Mouse (Mus musculus) retina, postnatal 7 days (tissue): ENCODE measurements around the gene Fam198a.
"Not testable (repeated sequence)": the region's sequence is repeated elsewhere in the genome, so short reads cannot be mapped to it uniquely, and the experiment has no call there.

Source experiments
- DNase-seq: peaks from one replicate; pipeline ENCODE4 v3.0.0-alpha.2; 2012; ENCODE audit warnings: low read depth, low spot score

Gene Fam198a

DNA sequence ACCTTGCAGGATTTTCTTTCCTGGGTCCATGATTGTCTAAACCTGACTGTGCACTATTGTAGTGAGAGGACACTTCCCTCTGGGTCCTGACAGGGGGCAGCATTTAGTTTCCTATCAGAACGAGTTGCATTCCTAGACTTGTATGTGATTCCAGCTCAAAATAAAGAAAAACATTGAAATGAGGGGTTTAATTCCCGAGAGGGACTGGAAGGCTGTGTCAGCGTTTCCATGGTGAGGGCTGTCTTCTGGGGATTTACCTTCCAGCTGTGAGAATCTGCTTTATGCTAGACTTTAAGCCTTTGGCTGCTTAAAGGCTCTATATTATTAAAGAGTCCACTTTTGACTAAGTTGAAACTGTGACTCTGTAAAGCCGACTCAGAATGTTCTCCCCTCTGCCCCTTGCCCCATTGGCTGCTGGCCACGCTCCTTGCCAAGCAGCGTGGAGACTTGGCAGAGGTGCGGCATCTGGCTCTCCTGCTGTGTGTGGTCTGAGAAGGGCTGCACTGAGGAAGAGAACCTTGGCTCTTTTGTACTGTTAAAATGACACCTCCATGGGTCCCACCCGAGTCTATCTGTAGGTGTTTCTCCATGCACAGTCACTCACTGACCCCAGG, 68.1 kb downstream of the Fam198a start:
- peak; percentile 70 for DNase-seq

DNA sequence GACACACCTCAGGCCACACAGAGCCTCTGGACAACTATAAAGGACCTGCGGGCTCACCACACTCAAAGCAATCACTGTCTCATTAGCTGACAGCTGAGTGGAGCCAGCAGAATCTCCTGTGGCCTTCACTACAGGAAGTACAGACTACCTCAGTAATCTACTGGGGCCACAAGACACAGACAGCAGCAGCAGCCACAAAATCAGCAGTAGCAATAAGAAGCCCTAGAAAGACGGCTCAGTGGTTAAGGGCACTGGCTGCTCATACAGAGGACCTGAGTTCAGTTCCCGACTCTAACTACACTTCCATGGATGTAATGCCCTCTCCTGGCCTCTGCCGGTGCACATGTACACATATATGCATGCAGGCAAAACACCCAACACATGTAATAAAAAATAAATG, 69.5 kb downstream of the Fam198a start:
- no peak for DNase-seq

DNA sequence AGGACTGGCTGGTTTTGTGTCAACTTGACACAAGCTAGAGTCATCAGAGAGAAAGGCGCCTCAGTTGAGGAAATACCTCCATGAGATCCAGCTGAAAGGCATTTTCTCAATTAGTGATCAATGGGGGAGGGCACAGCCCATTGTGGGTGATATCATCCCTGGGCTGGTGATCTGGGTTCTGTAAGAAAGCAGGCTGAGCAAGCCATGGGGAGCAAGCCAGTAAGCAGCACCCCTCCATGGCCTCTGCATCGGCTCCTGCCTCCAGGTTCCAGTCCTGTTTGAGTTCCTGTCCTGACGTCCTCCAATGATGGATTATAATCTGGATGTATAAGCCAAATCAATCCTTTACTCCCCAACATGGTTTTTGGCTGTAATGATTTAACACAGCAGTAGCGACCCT, 70.4 kb downstream of the Fam198a start:
- not testable (repeated sequence) for DNase-seq

DNA sequence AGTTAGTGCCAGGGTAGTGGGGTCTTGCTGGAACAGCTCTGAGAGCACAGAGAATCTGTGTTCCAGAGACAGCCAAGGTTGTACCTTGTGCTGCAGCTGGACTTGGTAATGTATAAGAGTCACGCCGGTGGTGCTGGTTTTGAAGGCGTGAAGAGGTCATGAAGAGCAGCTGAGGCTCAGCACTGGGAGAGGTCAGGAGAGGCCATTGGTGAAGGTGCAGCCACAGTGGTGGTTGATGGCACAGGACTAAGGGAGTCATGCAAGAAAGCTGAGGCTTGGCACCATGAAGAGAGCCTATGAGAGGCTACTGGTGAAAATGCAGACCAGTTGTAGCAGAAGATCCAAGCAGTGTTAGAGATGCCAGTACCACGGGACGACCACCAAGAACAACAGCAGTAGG, 70.8 kb downstream of the Fam198a start:
- DNase-seq: no peak

DNA sequence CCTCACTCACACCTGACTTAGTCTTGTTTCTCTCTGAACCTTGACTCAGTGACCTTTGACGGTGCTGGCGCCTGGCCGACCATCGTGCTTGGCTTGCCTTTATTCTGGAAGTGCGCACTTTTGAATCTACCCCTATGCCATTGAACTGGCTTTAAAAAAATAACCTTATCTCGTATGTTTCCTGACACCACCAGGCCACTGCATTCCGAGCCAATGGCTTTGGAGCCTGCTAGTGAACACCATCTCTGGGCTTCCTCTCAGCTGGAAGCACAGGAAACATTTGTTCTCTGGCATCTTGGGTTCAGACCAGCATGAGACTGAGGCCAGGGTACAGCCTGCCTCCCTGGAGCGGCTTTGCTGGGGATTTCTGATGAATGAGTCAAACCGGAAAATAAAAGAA, 72.0 kb downstream of the Fam198a start:
- no peak for DNase-seq

DNA sequence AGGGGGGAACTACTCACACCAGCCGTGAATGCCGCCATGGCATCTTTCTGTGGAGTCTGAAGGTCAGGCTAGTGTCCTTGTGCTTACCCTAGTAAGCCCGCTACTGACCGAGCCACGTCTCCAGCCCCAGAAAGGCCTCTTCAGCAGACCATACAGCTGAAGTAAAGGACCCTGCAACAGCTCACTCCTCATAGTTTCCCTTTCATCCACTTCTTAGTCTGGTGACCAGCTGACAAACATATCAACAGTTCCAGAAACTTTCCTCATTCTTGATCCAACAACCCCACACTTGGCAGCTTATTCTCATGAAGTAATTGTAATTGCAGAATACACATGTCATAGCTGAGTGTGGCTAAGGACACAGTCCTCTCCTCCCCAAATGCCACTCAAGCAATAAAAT, 73.1 kb downstream of the Fam198a start:
- DNase-seq: no peak

DNA sequence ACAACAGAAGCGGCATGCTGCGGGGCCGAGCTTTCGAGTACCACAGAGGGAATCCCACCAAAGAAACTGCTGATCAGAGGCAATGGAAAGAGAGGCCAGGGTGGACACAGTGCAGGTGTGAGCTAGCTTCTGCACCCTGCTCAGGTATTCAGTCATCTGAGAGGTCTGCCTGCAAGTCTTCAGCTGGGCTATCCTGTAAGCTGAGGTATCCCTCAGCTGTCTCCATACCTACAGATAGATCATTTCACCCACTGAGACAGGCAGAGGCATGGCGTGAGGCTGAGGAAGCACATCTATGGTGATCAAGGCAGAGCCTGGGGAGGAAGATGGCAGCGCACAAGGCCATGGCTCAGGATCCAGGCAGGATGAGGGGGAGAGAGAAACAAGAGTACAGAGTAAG, 73.6 kb downstream of the Fam198a start:
- no peak for DNase-seq

DNA sequence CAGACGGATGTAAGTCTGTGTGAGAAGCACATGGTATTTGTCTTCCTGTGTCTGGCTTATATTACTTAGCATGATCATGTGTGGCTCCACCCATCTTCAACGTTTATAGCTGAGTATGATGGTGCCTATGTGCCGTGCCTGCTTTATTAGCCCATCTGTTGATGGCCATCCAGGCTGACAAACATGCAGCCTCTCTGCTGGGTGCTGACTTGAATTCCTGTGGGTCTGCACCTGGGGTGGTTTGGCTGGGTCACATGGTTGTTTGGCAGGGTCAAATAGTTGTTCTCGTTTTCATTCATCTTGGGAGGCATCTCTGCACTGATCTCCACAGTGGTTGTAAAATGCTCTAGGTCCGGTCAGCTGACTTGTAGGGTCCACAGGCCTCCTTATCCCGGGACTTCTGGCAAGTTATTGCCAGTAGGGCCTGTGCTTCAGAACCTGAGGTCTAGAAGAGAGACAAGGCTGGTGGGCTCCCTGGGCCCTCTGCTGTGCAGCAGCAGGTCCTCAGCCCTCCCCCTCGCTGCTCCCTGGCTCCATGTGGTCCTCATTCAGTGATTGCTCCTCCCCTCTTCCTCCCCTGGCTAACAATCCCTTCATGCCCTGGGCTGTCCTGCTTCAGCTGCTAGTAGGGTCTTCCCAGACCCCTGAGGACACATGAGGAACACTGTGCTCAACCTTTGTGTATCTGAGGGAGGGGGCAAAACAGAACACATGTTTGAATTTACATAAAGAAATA, 75.2 kb downstream of the Fam198a start:
- DNase-seq: no peak

DNA sequence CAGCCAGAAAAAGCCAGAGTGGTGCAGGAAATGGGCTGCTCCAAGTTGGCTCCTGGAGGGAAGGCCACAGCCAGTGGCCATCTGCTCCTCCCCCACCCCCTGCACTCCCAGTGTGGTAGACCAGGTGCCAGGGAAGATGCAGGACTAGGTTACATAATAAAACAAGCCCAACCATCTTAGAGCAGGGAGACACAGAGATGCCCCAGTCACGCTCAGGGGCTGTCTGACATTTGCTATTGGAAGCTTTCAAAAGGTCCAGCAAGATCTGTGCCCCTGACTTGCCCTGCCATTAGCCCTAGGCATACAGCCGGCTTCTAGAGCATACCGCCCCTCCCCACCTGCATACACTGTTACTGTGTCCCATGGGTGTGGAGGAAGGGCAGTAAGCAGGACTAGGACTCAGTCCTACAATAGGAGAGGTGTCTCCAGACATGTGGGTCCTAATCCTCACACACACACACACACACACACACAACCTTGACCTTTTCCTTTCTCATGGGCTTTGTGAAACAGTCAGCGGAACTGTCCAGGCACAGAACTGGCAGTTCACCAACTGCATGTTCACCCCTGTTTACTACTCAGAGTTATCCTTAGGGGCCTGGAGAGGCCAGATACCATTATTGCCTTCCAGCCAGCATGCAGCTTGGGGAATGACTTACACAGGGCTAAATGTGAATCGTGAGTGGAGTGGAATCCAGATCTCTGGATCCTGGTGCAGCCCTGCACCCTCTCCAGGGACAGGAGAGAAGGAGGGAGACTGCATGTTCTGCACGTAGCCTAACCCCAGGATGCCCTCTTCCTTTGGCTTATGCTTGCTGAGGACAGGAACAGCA, 76.5 kb downstream of the Fam198a start:
- no peak for DNase-seq

DNA sequence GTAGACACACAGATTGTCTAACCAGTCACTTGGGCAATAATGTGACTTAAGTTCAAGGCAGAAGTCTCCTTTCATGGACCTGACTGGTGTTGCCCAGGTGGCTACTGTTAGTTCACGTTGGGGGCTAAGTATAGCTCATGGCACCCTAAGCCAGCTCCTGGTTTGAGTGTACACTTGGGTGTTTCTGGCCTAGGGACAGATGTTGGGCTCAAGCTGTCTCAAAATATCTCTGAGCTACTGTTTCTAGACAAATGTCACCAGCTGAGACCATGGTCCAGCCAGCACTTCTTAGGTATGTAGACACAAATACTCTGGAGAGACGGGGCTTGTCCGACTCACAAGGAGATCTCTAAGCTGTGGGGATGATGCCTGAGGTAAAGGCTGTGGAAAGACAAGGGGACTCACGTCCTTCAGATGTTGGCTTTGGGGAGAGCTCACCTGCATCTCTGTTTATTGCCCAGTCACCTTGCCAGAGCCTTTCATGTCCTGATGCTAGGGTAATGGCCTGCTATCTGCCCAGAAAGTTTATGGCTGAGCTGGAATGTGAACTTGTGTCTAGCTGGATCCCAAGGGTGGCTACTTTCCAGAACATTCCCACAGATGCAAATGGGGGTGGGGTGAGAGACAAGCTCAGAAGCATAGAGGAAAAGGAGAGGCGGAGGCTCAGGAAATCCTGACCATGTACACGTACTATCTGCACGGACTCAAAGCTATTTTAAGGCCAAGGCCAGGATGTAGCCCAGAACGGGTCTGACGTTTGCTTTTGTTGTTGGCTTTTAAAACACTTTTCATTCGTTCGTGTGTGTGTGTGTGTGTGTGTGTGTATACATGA, 77.3 kb downstream of the Fam198a start:
- no peak for DNase-seq

DNA sequence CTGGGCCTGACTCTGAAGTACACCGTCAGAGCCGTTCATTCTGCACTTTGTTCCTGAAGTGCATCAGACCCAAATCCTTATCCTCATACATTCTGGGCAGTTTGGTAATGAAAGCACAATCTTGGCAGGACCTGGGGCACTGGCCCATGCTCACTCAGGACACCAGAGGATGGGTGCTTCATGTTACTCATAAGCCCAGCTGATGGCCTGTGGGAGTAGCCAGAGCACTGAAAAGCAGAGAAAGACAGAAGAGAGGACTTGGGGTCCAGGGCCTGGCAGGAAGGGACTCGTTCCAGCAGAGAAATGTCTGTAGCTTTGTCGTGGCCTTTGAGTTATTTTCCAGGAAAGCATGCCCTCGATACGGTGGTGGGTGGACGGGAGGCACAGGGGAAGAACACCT, 79.0 kb downstream of the Fam198a start:
- no peak for DNase-seq
